Mouse (Mus musculus): Measurements from ENCODE around the gene Kin. TPM values are rescaled to one million over a fixed set of nuclear protein-coding genes. Genes with fewer than 3 reads are reported as not detected.

The Kin gene
- polyA plus RNA-seq, 1 experiment from 2014 or later: 52.4 TPM

- DNase-seq (ENCODE audit: low spot score): no peak
Measured at GRCm38 (mm10) chr2:10108535-10109189, 28.3 kb downstream of the Kin start.

GRCm38 (mm10) chr2:10118751-10119150 lies 38.4 kb downstream of the Kin start:
- DNase-seq (ENCODE audit: low spot score): no peak

- no peak for DNase-seq (ENCODE audit: low spot score)
Measured at GRCm38 (mm10) chr2:10119276-10119675, 38.9 kb downstream of the Kin start.

GRCm38 (mm10) chr2:10121826-10122225 lies 41.4 kb downstream of the Kin start:
- DNase-seq (ENCODE audit: low spot score): no peak

- no peak for DNase-seq (ENCODE audit: low spot score)
Measured at GRCm38 (mm10) chr2:10126122-10126521, 45.7 kb downstream of the Kin start.

GRCm38 (mm10) chr2:10127471-10127870 lies 47.1 kb downstream of the Kin start:
- no peak for DNase-seq (ENCODE audit: low spot score)

GRCm38 (mm10) chr2:10128571-10128970 lies 48.2 kb downstream of the Kin start:
- no peak for DNase-seq (ENCODE audit: low spot score)

GRCm38 (mm10) chr2:10130341-10130990 lies 50.1 kb downstream of the Kin start:
- no peak for DNase-seq (ENCODE audit: low spot score)

- no peak for DNase-seq (ENCODE audit: low spot score)
Measured at GRCm38 (mm10) chr2:10131296-10131695, 50.9 kb downstream of the Kin start, which contains the start of gene Itih2. TSS of gene Itih2 (minus strand) at chr2:10131396.

- no peak for DNase-seq (ENCODE audit: low spot score)
Measured at GRCm38 (mm10) chr2:10132128-10132527, 51.7 kb downstream of the Kin start.

GRCm38 (mm10) chr2:10133941-10134340 lies 53.5 kb downstream of the Kin start:
- no peak for DNase-seq (ENCODE audit: low spot score)

GRCm38 (mm10) chr2:10137320-10137719 lies 56.9 kb downstream of the Kin start:
- no peak for DNase-seq (ENCODE audit: low spot score)

GRCm38 (mm10) chr2:10140456-10140855 lies 60.1 kb downstream of the Kin start:
- no peak for DNase-seq (ENCODE audit: low spot score)

Other genes with a start within 250 kb of the Kin start
- not detected in 2 replicates for gene 4930412O13Rik, start 199.3 kb upstream of the Kin start, polyA plus RNA-seq (2015; fragmentation: Nextera tagmentation; extraction: Ambion mirVana)
- not detected in 2 replicates for gene 9230102O04Rik, start 191.1 kb upstream of the Kin start, polyA plus RNA-seq (2015; fragmentation: Nextera tagmentation; extraction: Ambion mirVana)
- 69.7 and 81.2 TPM in 2 replicates for gene Gata3, start 190.6 kb upstream of the Kin start, polyA plus RNA-seq (2015; fragmentation: Nextera tagmentation; extraction: Ambion mirVana)
- gene Taf3, start 32.0 kb upstream of the Kin start, polyA plus RNA-seq (2015; fragmentation: Nextera tagmentation; extraction: Ambion mirVana): 14.0 and 16.0 TPM in 2 replicates
- 644 and 686 TPM in 2 replicates for gene Atp5c1, start 83 bp upstream of the Kin start, polyA plus RNA-seq (2015; fragmentation: Nextera tagmentation; extraction: Ambion mirVana)
- gene Itih2, start 50.8 kb downstream of the Kin start, polyA plus RNA-seq (2015; fragmentation: Nextera tagmentation; extraction: Ambion mirVana): 0.12 and 0.14 TPM in 2 replicates
- 3.4 and 3.6 TPM in 2 replicates for gene Itih5, start 73.0 kb downstream of the Kin start, polyA plus RNA-seq (2015; fragmentation: Nextera tagmentation; extraction: Ambion mirVana)

Data from thymus, postnatal 0 days (tissue).